19 mouse cellular contexts compared by ENCODE assay signal in genomic region chr7:118236949-118237348, GRCm38 (mm10). TPM values are rescaled to one million over a fixed set of nuclear protein-coding genes. Genes with fewer than 3 reads are reported as not detected.
DNase-seq lines count a peak whose midpoint lies in the region; ATAC-seq and TF ChIP-seq lines count a peak whose summit lies in the region.
"Had no signal": no experiment of that assay in that cellular context is flagged by ENCODE, and none has a peak within 500 bp of the region (broad histone marks: within the 10 kb centered on the region; RNA-seq: fewer than 3 reads in every experiment).

No protein-coding gene starts in this region.

- peaks cover 15% of the 10 kb centered on the region; the same call in 1 of the 2 replicates for H3K79me2 ChIP-seq in liver, adult 2 months (ENCODE audit: control insufficient read depth, insufficient read depth, low read length)

- no peaks in the 10 kb centered on the region for H3K27me3 ChIP-seq in heart, postnatal 0 days (ENCODE audit: control insufficient read depth, insufficient read depth, low read length)
- H3K27me3 ChIP-seq in heart, embryonic 11.5 days (ENCODE audit: control insufficient read depth, insufficient read depth, low read length) = no peaks in the 10 kb centered on the region
- H3K27me3 ChIP-seq in liver, adult 2 months (ENCODE audit: control insufficient read depth, insufficient read depth, low read length) = no peaks in the 10 kb centered on the region
- no peaks in the 10 kb centered on the region for H3K27me3 ChIP-seq in liver, embryonic 11.5 days (replicated peaks; ENCODE audit: control insufficient read depth, insufficient read depth, low read length)
- H3K27me3 ChIP-seq: hindbrain, embryonic 15.5 days; liver, embryonic 13.5 days; megakaryocyte, embryonic 14.5 days; neural tube, embryonic 13.5 days had no signal

- no peak for ATAC-seq in heart, postnatal 0 days (ENCODE audit: insufficient read depth, low read depth)
- ATAC-seq in heart, embryonic 11.5 days (replicated peaks; ENCODE audit: insufficient number of reproducible peaks, low FRiP score, low TSS enrichment) = no peak
- ATAC-seq in liver, embryonic 11.5 days (replicated peaks; ENCODE audit: low FRiP score) = no peak
- ATAC-seq: forebrain, embryonic 16.5 days had no signal

- H3K27ac ChIP-seq in heart, postnatal 0 days (ENCODE audit: low read depth) = no peak overlapping the region
- H3K27ac ChIP-seq in heart, embryonic 11.5 days (ENCODE audit: low read depth, low read length) = no peak overlapping the region
- H3K27ac ChIP-seq in liver, adult 2 months (replicated peaks; ENCODE audit: insufficient read depth, low read depth, low read length) = no peak overlapping the region
- H3K27ac ChIP-seq in liver, embryonic 11.5 days (ENCODE audit: low read depth, low read length) = no peak overlapping the region
- H3K27ac ChIP-seq: hindbrain, embryonic 15.5 days; liver, embryonic 13.5 days; neural tube, embryonic 13.5 days had no signal

- H3K36me3 ChIP-seq in heart, postnatal 0 days (replicated peaks; ENCODE audit: control insufficient read depth, insufficient read depth, low read length) = no peaks in the 10 kb centered on the region
- no peaks in the 10 kb centered on the region for H3K36me3 ChIP-seq in heart, embryonic 11.5 days (ENCODE audit: control insufficient read depth, insufficient read depth, low read length)
- H3K36me3 ChIP-seq in liver, adult 2 months (ENCODE audit: control insufficient read depth, insufficient read depth, low read length) = no peaks in the 10 kb centered on the region
- no peaks in the 10 kb centered on the region for H3K36me3 ChIP-seq in liver, embryonic 11.5 days (ENCODE audit: control insufficient read depth, insufficient read depth, low read length)
- H3K36me3 ChIP-seq: hindbrain, embryonic 15.5 days; liver, embryonic 13.5 days; neural tube, embryonic 13.5 days had no signal

- no peak for TF ChIP-seq EP300 in heart, postnatal 0 days (IDR thresholded peaks at IDR 0.05; ENCODE audit: low read depth)

- TF ChIP-seq POLR2A in liver, adult 2 months (IDR thresholded peaks at IDR 0.05; ENCODE audit: extremely low read depth, insufficient read depth, low read length) = no peak

- peaks cover 11% of the 10 kb centered on the region for H3K4me1 ChIP-seq in heart, postnatal 0 days (ENCODE audit: control insufficient read depth, insufficient read depth)
- H3K4me1 ChIP-seq in heart, embryonic 11.5 days (ENCODE audit: control insufficient read depth, insufficient read depth, low read length) = 0 out of 2 replicates have a peak, but pooled peaks cover 3% of the 10 kb centered on the region
- peaks cover 9% of the 10 kb centered on the region for H3K4me1 ChIP-seq in liver, adult 2 months (ENCODE audit: control insufficient read depth, insufficient read depth, low read length)
- peaks cover 10% of the 10 kb centered on the region for H3K4me1 ChIP-seq in liver, embryonic 11.5 days (replicated peaks; ENCODE audit: control insufficient read depth, insufficient read depth, low read length)

- H3K4me2 ChIP-seq in heart, postnatal 0 days (ENCODE audit: low read depth, low read length) = no peak overlapping the region
- no peak overlapping the region for H3K4me2 ChIP-seq in heart, embryonic 11.5 days
- no peak overlapping the region for H3K4me2 ChIP-seq in liver, embryonic 11.5 days
- H3K4me2 ChIP-seq: hindbrain, embryonic 15.5 days; liver, embryonic 13.5 days; neural tube, embryonic 13.5 days had no signal

- DNase-seq in heart, postnatal 0 days (ENCODE audit: low spot score) = no peak
- no peak for DNase-seq in liver, adult 2 months (ENCODE audit: extremely low read depth, low read depth, low spot score)
- no peak for DNase-seq in liver, embryonic 11.5 days (ENCODE audit: low spot score)
- peak; percentile 38 for DNase-seq in thymus, postnatal 14 days
- DNase-seq in thymus, postnatal 10 days (ENCODE audit: low spot score in 2 of 2) = no peak
- no peak for DNase-seq in adipocyte (ENCODE audit: low spot score)
- DNase-seq: adrenal gland, adult 8-10 months; cerebellum, adult 9-11 months; heart, adult 18-20 months; heart, postnatal 10 days; liver, embryonic 13.5 days; thymus, adult 18-20 months had no signal

- no peak overlapping the region for H3K4me3 ChIP-seq in heart, postnatal 0 days (ENCODE audit: low read depth, low read length)
- no peak overlapping the region for H3K4me3 ChIP-seq in heart, embryonic 11.5 days (ENCODE audit: low read depth, low read length)
- no peak overlapping the region for H3K4me3 ChIP-seq in liver, adult 2 months (ENCODE audit: insufficient read depth, low read depth, low read length)
- H3K4me3 ChIP-seq in liver, embryonic 11.5 days (ENCODE audit: low read depth, low read length) = no peak overlapping the region
- H3K4me3 ChIP-seq: erythroblast, embryonic 14.5 days; hindbrain, embryonic 15.5 days; liver, embryonic 13.5 days; megakaryocyte, embryonic 14.5 days; neural tube, embryonic 13.5 days had no signal

- H3K9ac ChIP-seq in heart, postnatal 0 days (replicated peaks; ENCODE audit: low read depth, low read length) = no peak overlapping the region
- H3K9ac ChIP-seq in heart, embryonic 11.5 days (ENCODE audit: low read depth, low read length) = no peak overlapping the region
- no peak overlapping the region for H3K9ac ChIP-seq in liver, adult 2 months (ENCODE audit: low read depth, low read length)
- H3K9ac ChIP-seq in liver, embryonic 11.5 days (ENCODE audit: low read depth, low read length) = no peak overlapping the region
- H3K9ac ChIP-seq: hindbrain, embryonic 15.5 days; liver, embryonic 13.5 days; neural tube, embryonic 13.5 days had no signal

- no peaks in the 10 kb centered on the region for H3K9me3 ChIP-seq in heart, postnatal 0 days (replicated peaks; ENCODE audit: control insufficient read depth, low read length)
- H3K9me3 ChIP-seq in heart, embryonic 11.5 days (replicated peaks; ENCODE audit: control insufficient read depth, low read length) = no peaks in the 10 kb centered on the region
- H3K9me3 ChIP-seq in liver, embryonic 11.5 days (ENCODE audit: control insufficient read depth, low read length) = no peaks in the 10 kb centered on the region
- H3K9me3 ChIP-seq: G1E; hindbrain, embryonic 15.5 days; liver, embryonic 13.5 days; megakaryocyte, embryonic 14.5 days; neural tube, embryonic 13.5 days had no signal

- peak; percentile 36; the same call in 1 of the 2 replicates for TF ChIP-seq CTCF in heart, postnatal 0 days (IDR thresholded peaks at IDR 0.05; ENCODE audit: low read depth)
- peak; percentile 29; the same call in 1 of the 2 replicates for TF ChIP-seq CTCF in liver, adult 2 months (IDR thresholded peaks at IDR 0.05; ENCODE audit: low read depth, low read length)

RNA-seq across cellular contexts. Expression of gene Smg1, which starts 6.5 kb away (rescaled TPM):
- 35.2 and 36.6 TPM in 2 replicates for total RNA-seq in heart, postnatal 0 days (2014; rRNA removed; ENCODE audit: low replicate concordance)
- polyA plus RNA-seq in heart, postnatal 0 days (2015; fragmentation: Nextera tagmentation; extraction: Ambion mirVana) = 8.4 and 8.7 TPM in 2 replicates
- 10.4 and 19.0 TPM in 2 replicates for polyA plus RNA-seq in heart, embryonic 11.5 days (2014; fragmentation: Nextera tagmentation; extraction: Ambion mirVana)
- 27.9 and 33.3 TPM in 2 replicates for total RNA-seq in liver, adult 2 months (2014; rRNA removed)
- polyA plus RNA-seq in liver, adult 2 months (2012; rRNA removed) = 5.5 and 5.7 TPM in 2 replicates
- 14.2 and 14.9 TPM in 2 replicates for polyA plus RNA-seq in liver, embryonic 11.5 days (2014; fragmentation: Nextera tagmentation; extraction: Ambion mirVana)
